Mouse (Mus musculus): ENCODE measurements around the gene Nsun4.

DNA sequence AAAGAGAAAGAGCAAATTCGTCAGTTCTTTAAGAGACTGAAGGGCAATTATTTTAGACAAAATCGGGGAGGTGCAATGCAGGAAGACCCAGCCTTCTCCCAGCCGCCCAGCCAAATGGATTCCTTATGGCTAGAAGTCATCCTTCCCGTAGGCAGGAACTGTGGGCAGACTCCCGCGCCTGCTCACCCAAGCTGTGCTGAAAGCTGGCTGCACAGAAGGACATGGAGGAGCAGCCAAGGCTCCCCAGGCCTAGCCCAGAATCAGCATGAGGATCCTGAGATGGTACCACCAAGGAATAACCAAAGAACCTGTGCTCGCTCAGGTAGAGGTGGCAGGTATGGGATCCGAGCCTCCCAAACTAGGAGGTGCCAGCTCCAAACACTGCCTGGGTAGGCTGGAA lies 37.7 kb downstream of the Nsun4 start:
- no peak for TF ChIP-seq MYOG (IDR thresholded peaks at IDR 0.05; ENCODE audit: control insufficient read depth, extremely low read depth, insufficient read length)
- no peak for TF ChIP-seq CTCF (IDR thresholded peaks at IDR 0.05; ENCODE audit: control insufficient read depth, insufficient read depth, insufficient read length)
- TF ChIP-seq FOSL1 (IDR thresholded peaks at IDR 0.05; ENCODE audit: insufficient read depth, low read length, poor library complexity, severe bottlenecking): no peak
- TF ChIP-seq USF1 (IDR thresholded peaks at IDR 0.05; ENCODE audit: low read depth): no peak
- no peak for TF ChIP-seq MAX (IDR thresholded peaks at IDR 0.05)
